Mouse (Mus musculus): ENCODE measurements at regions not wholly inside any gene's neighbourhood (a gene's known extent, or its start where the extent isn't known, plus 50 kb on each side); places are given as distances from the start of the nearest gene placed in this dataset.

DNA sequence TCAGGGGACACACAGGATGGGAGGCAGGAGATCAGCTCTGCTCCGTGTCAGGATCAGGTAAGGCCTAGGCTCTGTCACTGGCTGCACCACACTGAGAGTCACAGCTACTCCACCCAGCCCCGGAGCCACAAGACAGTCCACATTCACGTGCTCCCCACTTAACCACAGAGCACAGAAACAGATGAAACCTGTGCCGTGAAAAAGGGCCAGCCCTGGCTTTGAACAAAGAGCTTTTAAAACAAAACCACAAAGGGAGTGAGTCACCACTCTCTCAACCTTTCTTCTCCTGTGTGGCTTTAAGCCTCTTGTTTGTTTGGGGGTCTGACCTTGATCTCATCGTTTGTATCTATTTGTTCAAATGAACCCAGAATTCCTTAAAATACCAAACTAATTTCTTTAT, 150.6 kb downstream of the Klf5 start:
- no peaks in the 10 kb centered on the region for H3K9me3 ChIP-seq (replicated peaks; ENCODE audit: insufficient read depth, low read length)
- no peaks in the 10 kb centered on the region; a peak in 1 of 4 replicates for H3K36me3 ChIP-seq (ENCODE audit: control insufficient read depth in 1 of 2, insufficient read depth in 2 of 2, low read length in 2 of 2)
- TF ChIP-seq BHLHE40 (IDR thresholded peaks at IDR 0.05; ENCODE audit: borderline replicate concordance, low read depth, low read length) (peak; percentile 42; the same call in 1 of the 2 replicates), POLR2A (IDR thresholded peaks at IDR 0.05; ENCODE audit: control insufficient read depth in 1 of 2, insufficient read depth in 1 of 2, low read depth in 1 of 2, low read length in 2 of 2, poor library complexity in 1 of 2) (no peak), NRF1 (IDR thresholded peaks at IDR 0.05; ENCODE audit: insufficient read depth, low read depth, low read length, poor library complexity, severe bottlenecking) (no peak), E2F4 (IDR thresholded peaks at IDR 0.05; ENCODE audit: borderline replicate concordance, low read depth, low read length) (no peak)
- H3K79me2 ChIP-seq (ENCODE audit: control insufficient read depth, insufficient read depth, low read length, poor library complexity), result no peaks in the 10 kb centered on the region
- H3K9ac ChIP-seq (ENCODE audit: control insufficient read depth, low read depth, low read length, poor library complexity, severe bottlenecking), result no peak overlapping the region
- H3K4me1 ChIP-seq (ENCODE audit: control insufficient read depth in 1 of 2, insufficient read depth in 2 of 2, low read length in 2 of 2), result peaks cover 0 to 3% of the 10 kb centered on the region in 2 experiments; a peak in 2 of 4 replicates
- no peak overlapping the region for H3K27ac ChIP-seq (ENCODE audit: control insufficient read depth, low read depth, low read length)
- H3K4me3 ChIP-seq (ENCODE audit: control insufficient read depth in 1 of 2, insufficient read depth in 1 of 2, low read depth in 2 of 2, low read length in 2 of 2), result no peak overlapping the region
- DNase-seq (ENCODE audit: low read depth, low spot score), result peak; percentile 44
- no peaks in the 10 kb centered on the region for H3K27me3 ChIP-seq (ENCODE audit: control insufficient read depth in 1 of 2, insufficient read depth in 2 of 2, low read length in 2 of 2)

DNA sequence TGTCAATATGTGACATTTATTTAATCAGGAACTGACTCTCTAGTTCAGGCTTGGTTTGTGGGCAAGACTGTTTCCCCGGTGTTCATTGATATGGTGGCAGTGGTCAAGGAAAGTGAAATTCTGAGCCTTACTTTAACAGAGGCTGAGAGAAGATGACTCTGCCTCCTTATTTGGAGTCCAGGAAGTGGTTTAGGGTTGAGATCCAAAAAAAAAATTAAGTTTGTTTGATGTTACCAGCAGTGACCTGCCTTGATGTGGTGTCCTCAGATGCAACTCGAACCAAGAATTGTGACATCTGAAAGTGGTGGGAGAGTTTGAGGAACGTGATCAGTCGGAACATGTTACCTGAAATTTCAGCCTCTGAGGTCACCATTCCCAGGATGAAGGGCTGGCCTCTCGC, 151.4 kb downstream of the Klf5 start:
- Histone ChIP-seq H3K4me1 (ENCODE audit: control insufficient read depth in 1 of 2, insufficient read depth in 2 of 2, low read length in 2 of 2) (peaks cover 0 to 3% of the 10 kb centered on the region in 2 experiments; a peak in 2 of 4 replicates), H3K27me3 (ENCODE audit: control insufficient read depth in 1 of 2, insufficient read depth in 2 of 2, low read length in 2 of 2) (no peaks in the 10 kb centered on the region), H3K27ac (ENCODE audit: control insufficient read depth, low read depth, low read length) (no peak overlapping the region), H3K9me3 (replicated peaks; ENCODE audit: insufficient read depth, low read length) (no peaks in the 10 kb centered on the region), H3K4me3 (ENCODE audit: control insufficient read depth in 1 of 2, insufficient read depth in 1 of 2, low read depth in 2 of 2, low read length in 2 of 2) (no peak overlapping the region), H3K79me2 (ENCODE audit: control insufficient read depth, insufficient read depth, low read length, poor library complexity) (no peaks in the 10 kb centered on the region), H3K9ac (ENCODE audit: control insufficient read depth, low read depth, low read length, poor library complexity, severe bottlenecking) (no peak overlapping the region), H3K36me3 (ENCODE audit: control insufficient read depth in 1 of 2, insufficient read depth in 2 of 2, low read length in 2 of 2) (no peaks in the 10 kb centered on the region; a peak in 1 of 4 replicates)
- no peak for DNase-seq (ENCODE audit: low read depth, low spot score)
- TF ChIP-seq CHD2 (IDR thresholded peaks at IDR 0.05; ENCODE audit: low read length) (no peak), ZMIZ1 (IDR thresholded peaks at IDR 0.05; ENCODE audit: low read depth, low read length) (no peak), ETS1 (IDR thresholded peaks at IDR 0.05; ENCODE audit: low read depth, low read length) (no peak), USF2 (IDR thresholded peaks at IDR 0.05; ENCODE audit: borderline replicate concordance in 1 of 2, insufficient read depth in 1 of 2, low read depth in 1 of 2, low read length in 2 of 2) (no peak), GATA1 (IDR thresholded peaks at IDR 0.05; ENCODE audit: low read depth, low read length) (no peak), MXI1 (IDR thresholded peaks at IDR 0.05; ENCODE audit: low read depth, low read length) (no peak), CTCF (IDR thresholded peaks at IDR 0.05 in 2 of 3, conservative IDR thresholded peaks at IDR 0.05 in 1 of 3; ENCODE audit: control insufficient read depth in 1 of 3, insufficient read depth in 1 of 3, low read depth in 2 of 3, low read length in 3 of 3, poor library complexity in 1 of 3, severe bottlenecking in 1 of 3) (no peak), UBTF (IDR thresholded peaks at IDR 0.05; ENCODE audit: borderline replicate concordance, insufficient read depth, low read depth, low read length) (no peak), NELFE (IDR thresholded peaks at IDR 0.05; ENCODE audit: low read depth, low read length) (no peak), POLR2AphosphoS5 (IDR thresholded peaks at IDR 0.05; ENCODE audit: borderline replicate concordance, low read depth, low read length) (no peak), POLR2AphosphoS2 (IDR thresholded peaks at IDR 0.05; ENCODE audit: low read length) (no peak)
